Mouse (Mus musculus): ENCODE data around the gene Irak2.

DNA sequence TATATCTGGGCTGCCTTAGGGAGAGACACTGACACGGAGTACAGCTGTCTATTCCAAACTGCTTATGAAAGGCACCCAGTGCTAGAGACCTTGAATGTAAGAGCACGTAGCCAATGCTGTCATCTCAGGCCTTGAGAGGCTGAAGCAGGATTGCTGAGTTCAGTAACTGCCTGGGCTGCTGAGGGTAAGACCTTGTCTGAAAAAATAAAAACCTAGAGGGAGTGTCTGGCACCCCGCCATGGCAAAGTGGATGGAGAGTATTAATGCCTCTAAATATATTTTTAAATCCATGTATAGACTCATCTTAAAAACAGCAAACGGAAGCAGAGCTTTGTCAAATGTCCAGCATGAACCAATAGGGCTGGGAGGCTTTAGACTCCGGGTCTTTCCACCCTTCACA is 38.4 kb upstream of the Irak2 start:
- TF ChIP-seq CTCF (IDR thresholded peaks at IDR 0.05; ENCODE audit: control insufficient read depth, insufficient read depth, insufficient read length) = no peak
- no peak for TF ChIP-seq MAX (IDR thresholded peaks at IDR 0.05)
- TF ChIP-seq MYOD1 (IDR thresholded peaks at IDR 0.05; ENCODE audit: control insufficient read depth, insufficient read length, low read depth) = no peak
- no peak for TF ChIP-seq MYOG (IDR thresholded peaks at IDR 0.05; ENCODE audit: control insufficient read depth, extremely low read depth, insufficient read length)
- TF ChIP-seq USF1 (IDR thresholded peaks at IDR 0.05; ENCODE audit: low read depth) = no peak
- TF ChIP-seq FOSL1 (IDR thresholded peaks at IDR 0.05; ENCODE audit: insufficient read depth, low read length, poor library complexity, severe bottlenecking) = no peak
- TF ChIP-seq CEBPB (IDR thresholded peaks at IDR 0.05; ENCODE audit: low read depth) = no peak

All from C2C12 (cell line).